Mouse (Mus musculus): ENCODE results near the gene Ssu2. TPM values are rescaled to one million over a fixed set of nuclear protein-coding genes. Genes with fewer than 3 reads are reported as not detected.

Gene Ssu2
- 1.3 and 1.8 TPM in 2 replicates for polyA plus RNA-seq (2015; fragmentation: Nextera tagmentation; extraction: Ambion mirVana)

DNA sequence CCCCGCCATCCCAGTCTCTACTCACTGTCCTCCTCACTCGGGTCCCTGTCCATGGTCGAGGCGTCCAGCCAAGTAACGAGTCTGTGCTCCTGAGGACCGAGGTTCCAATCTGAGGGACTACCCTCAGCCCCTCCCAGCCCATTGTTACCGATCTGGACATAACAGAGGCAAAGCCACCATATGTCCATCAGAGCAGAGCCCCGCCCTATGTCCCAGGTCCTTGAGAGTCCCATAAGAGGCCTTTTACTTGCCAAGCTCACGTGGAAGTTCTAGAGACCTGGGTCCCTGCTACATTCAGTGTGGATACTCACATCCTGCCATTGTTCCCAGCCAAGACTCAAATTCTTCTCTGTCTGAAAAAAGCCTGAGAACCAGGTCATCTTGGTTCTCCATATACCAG is at the start of gene Ssu2:
Gene Ssu2, minus strand, starts transcription at position 77 of the 400 bp plus-strand sequence.
- no peaks in the 10 kb centered on the region for H3K36me3 ChIP-seq
- H3K4me1 ChIP-seq, result peaks cover 3% of the 10 kb centered on the region; the same call in 1 of the 2 replicates
- no peak within 1 kb of the TSS for H3K4me2 ChIP-seq (replicated peaks)
- no peaks in the 10 kb centered on the region for H3K9me3 ChIP-seq (replicated peaks)
- H3K27ac ChIP-seq (replicated peaks), result no peak within 1 kb of the TSS
- WGBS, result 82% methylated on average over 9 of the region's 9 CpGs
- H3K27me3 ChIP-seq, result no peaks in the 10 kb centered on the region
- H3K4me3 ChIP-seq (replicated peaks), result no peak within 1 kb of the TSS
- ATAC-seq (ENCODE audit: insufficient number of reproducible peaks, low FRiP score, low TSS enrichment, low read depth), result no peak
- H3K9ac ChIP-seq, result no peak within 1 kb of the TSS

DNA sequence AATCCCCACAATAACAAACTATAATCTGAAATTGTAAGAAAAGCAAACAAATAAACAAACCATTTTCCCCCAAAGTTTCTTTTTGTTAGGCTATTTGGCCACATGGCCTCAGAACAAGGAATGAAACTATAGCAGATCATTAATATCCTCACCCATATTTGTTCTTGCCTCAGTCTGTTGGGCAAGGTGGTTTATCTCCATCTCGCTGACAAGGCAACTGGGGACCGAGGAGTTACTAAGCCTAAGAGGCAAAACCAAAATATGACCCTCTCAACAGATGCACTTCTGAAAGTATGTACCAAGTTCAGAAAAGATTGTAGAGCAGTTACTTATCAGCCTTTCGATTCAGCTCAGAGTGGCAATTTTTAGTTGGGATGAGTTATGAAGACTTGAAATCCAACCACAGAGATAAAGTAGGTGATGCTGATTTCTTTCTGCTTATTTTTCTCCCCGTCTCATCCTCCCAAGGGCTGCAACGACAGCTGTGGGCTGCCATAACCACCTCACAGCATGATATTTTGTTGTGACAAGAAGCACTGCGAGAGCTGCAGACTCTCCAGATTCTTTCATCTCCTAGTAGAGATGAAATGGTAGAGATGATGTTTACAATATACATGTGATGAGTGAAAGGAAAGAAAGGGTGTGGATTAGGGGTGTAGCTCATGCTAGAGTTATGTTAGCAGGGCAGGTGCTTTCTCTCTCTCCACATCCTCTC is 38.4 kb upstream of the Ssu2 start:
- 70% methylated on average over 6 of the region's 6 CpGs for WGBS
- Histone ChIP-seq H3K4me2 (replicated peaks) (no peak overlapping the region), H3K27me3 (no peaks in the 10 kb centered on the region), H3K4me3 (replicated peaks) (no peak overlapping the region), H3K9ac (no peak overlapping the region), H3K36me3 (no peaks in the 10 kb centered on the region), H3K4me1 (no peaks in the 10 kb centered on the region), H3K9me3 (replicated peaks) (no peaks in the 10 kb centered on the region), H3K27ac (replicated peaks) (no peak overlapping the region)
- ATAC-seq (ENCODE audit: insufficient number of reproducible peaks, low FRiP score, low TSS enrichment, low read depth), result no peak

DNA sequence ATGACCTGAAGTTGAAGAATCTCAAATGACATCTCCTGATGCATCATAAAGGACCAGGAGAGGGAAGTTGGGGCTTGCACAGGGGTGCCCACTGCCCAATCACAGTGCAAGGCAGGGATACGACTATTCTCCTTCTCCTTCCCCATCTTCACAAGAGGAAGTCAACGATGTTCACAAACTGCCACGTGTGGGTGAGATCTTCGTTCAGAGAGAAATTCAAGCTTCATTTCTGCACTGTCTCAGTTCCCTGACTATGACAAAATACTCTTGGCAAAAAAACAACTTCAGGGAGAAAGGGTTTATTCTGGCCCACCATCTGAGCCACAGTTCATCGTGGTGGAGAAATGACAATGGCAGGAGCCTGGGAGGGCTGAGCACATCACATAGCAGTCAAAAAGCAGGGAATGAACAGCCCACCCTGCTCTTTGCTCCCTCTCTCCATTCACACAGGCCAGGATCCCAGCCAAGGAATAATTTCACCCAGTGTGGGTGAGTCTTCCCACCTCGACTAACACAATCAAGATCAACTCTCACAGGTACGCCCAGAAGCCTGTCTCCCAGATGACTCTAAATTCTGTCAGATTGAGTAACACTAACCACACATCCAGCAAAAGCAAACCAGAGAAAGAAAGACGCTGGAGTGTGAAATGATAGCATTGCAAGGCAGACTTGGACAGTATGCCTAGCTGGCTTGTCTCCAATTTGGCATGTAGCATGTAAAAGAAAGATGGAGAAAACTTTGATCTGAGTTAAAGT is 36.1 kb upstream of the Ssu2 start:
- ATAC-seq (ENCODE audit: insufficient number of reproducible peaks, low FRiP score, low TSS enrichment, low read depth), result no peak
- Histone ChIP-seq H3K9me3 (replicated peaks) (no peaks in the 10 kb centered on the region), H3K27me3 (no peaks in the 10 kb centered on the region), H3K27ac (replicated peaks) (no peak overlapping the region), H3K4me1 (no peaks in the 10 kb centered on the region), H3K9ac (no peak overlapping the region), H3K36me3 (no peaks in the 10 kb centered on the region), H3K4me3 (replicated peaks) (no peak overlapping the region), H3K4me2 (replicated peaks) (no peak overlapping the region)
- WGBS, result 63% methylated on average over 8 of the region's 8 CpGs

DNA sequence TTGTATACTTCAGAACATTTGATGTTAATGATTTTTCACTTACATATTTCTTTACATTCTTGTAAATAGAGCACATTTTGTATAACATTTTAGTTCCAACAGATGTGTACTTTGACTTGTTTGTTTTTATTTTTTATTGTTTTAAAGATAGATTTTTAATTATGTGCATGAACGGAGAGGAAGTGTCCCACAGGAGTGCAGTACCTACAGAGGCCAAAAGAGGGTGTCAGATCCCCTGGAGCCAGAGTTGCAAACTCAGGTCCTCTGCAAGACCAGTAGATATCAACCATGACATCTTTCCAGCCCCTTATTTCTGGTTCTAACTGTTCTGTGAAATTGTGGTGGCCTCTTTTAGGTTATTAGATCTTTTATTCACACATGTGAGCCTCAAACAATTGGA is 33.1 kb upstream of the Ssu2 start:
- Histone ChIP-seq H3K4me3 (replicated peaks) (no peak overlapping the region), H3K36me3 (no peaks in the 10 kb centered on the region), H3K27me3 (no peaks in the 10 kb centered on the region), H3K9ac (no peak overlapping the region), H3K27ac (replicated peaks) (no peak overlapping the region), H3K4me1 (no peaks in the 10 kb centered on the region), H3K9me3 (replicated peaks) (no peaks in the 10 kb centered on the region), H3K4me2 (replicated peaks) (no peak overlapping the region)
- WGBS, result 91% methylated on average over 1 of the region's 1 CpGs
- no peak for ATAC-seq (ENCODE audit: insufficient number of reproducible peaks, low FRiP score, low TSS enrichment, low read depth)

DNA sequence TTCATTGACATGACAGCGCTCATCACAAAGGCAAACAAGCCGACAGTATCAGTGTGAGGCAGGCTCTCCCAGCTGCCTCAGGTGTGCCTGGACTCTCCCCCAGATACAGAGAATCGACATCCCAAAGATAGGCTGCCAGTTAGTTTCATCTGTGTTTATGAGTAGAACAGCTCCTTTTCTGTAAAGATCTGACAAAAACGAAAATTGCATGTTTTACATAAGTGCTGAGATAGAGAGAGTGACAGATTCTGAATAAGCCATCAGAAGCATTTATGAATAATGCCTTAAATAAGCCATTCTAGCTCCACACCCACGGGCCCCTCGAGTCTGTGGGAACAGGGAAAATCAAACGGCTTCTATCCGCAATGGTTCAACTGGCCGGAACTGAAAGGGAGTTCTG is 31.5 kb upstream of the Ssu2 start:
- H3K4me3 ChIP-seq (replicated peaks), result no peak overlapping the region
- 72% methylated on average over 9 of the region's 9 CpGs for WGBS
- H3K36me3 ChIP-seq, result no peaks in the 10 kb centered on the region
- H3K27me3 ChIP-seq, result no peaks in the 10 kb centered on the region
- H3K4me2 ChIP-seq (replicated peaks), result no peak overlapping the region
- no peak overlapping the region for H3K27ac ChIP-seq (replicated peaks)
- H3K9me3 ChIP-seq (replicated peaks), result no peaks in the 10 kb centered on the region
- no peaks in the 10 kb centered on the region for H3K4me1 ChIP-seq
- ATAC-seq (ENCODE audit: insufficient number of reproducible peaks, low FRiP score, low TSS enrichment, low read depth), result no peak
- no peak overlapping the region for H3K9ac ChIP-seq

DNA sequence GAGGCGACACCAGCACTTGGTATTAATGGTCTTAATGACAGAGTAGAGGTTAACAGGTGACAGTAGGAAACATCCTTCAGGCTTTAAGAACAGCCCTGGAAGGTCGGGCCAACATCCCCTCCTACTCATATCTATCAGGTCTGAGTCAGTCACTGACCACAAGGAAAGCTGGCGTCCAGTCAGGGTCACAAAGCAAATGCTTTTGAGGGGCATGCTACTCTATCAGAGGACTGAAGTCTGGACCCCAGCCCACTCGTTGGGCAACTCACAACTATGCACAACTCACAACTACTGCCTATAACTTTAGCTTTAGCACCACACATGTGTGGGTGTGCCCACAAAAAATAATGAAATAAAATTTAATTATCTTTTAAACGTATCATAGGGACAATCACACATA is 16.3 kb upstream of the Ssu2 start:
- no peak overlapping the region for H3K4me2 ChIP-seq (replicated peaks)
- WGBS, result 74% methylated on average over 5 of the region's 5 CpGs
- no peak for ATAC-seq (ENCODE audit: insufficient number of reproducible peaks, low FRiP score, low TSS enrichment, low read depth)
- no peak overlapping the region for H3K27ac ChIP-seq (replicated peaks)
- H3K4me3 ChIP-seq (replicated peaks), result no peak overlapping the region
- H3K27me3 ChIP-seq, result no peaks in the 10 kb centered on the region
- H3K9ac ChIP-seq, result no peak overlapping the region
- no peaks in the 10 kb centered on the region for H3K36me3 ChIP-seq
- H3K4me1 ChIP-seq, result no peaks in the 10 kb centered on the region
- no peaks in the 10 kb centered on the region for H3K9me3 ChIP-seq (replicated peaks)

DNA sequence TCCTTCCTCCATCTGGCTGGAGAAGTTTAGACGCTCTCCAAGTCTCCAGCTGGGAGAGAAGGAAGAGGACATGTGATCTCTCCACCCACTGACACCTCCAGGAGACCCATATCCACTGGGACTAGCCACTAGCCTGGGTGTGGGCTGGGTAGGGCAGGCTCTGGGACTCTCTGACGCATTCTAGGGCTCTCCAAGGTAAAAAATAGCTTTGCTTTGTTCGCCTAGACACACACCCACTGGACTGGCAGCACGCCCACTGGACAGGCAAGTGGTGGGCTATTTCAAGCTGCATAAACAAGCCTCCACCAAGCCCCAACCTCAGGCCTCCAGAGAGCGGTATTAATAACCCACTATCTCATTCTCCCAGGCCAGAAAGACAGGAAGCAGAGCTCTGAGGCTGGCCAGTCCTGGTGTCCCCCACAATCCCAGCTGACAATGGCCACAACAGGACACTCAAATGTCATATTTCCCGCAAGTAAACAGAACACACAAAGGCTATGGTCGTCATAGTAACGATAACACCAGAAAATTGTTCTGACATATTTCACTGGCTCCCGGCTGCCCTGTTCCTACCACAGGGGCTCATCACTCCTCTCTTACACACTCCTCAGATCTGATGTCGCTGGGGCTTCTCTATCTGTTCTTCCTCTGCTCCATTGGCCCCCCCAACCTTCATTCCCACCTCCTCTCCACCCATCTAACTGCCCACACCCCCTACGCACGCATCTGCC is 14.3 kb upstream of the Ssu2 start:
- no peaks in the 10 kb centered on the region for H3K4me1 ChIP-seq
- peak; percentile 84 for ATAC-seq (ENCODE audit: insufficient number of reproducible peaks, low FRiP score, low TSS enrichment, low read depth)
- H3K27me3 ChIP-seq, result no peaks in the 10 kb centered on the region
- H3K4me2 ChIP-seq (replicated peaks), result no peak overlapping the region
- no peaks in the 10 kb centered on the region for H3K9me3 ChIP-seq (replicated peaks)
- H3K4me3 ChIP-seq (replicated peaks), result no peak overlapping the region
- WGBS, result 62% methylated on average over 12 of the region's 12 CpGs
- H3K27ac ChIP-seq (replicated peaks), result peak overlapping the region; percentile 2
- no peak overlapping the region for H3K9ac ChIP-seq
- no peaks in the 10 kb centered on the region for H3K36me3 ChIP-seq

DNA sequence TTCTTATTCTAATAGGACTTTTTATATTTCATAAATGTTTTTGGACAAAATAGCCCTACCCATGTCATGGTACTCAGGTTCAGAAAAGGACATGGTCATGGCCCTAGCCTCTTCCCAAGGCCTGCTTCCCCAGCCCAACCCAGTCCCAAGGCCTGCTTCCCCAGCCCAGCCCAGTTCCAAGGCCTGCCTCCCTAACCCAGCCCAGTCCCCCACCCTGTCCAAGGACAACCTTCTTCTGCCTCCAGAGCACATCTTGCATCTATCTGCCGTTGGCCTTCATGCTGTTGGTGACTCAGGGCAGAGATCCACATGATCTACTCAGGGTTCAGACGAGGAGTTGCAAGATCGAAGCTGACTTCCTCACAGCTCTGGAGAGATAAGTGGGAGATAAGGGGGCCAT is 9.5 kb upstream of the Ssu2 start:
- no peak for ATAC-seq (ENCODE audit: insufficient number of reproducible peaks, low FRiP score, low TSS enrichment, low read depth)

DNA sequence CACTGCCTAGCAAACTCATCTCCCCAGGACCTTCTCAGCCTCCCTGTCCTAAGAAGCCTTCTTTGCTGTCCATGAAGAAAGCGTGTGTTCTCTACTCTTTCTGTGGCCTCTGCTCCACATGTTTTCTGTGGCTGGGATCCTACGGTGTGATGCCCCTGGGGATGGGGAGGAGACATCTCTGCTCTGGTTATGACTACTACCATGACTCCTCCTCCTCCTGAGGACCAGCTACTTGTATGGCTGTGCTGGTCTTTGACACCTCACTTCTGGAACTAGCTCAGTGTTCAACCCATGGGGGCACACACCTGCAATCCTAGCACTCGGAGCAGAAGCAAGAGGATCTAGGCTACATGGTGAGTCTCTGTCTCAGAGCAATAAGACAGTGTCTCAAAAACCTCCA is 8.5 kb upstream of the Ssu2 start:
- WGBS, result 79% methylated on average over 3 of the region's 3 CpGs
- Histone ChIP-seq H3K4me2 (replicated peaks) (no peak overlapping the region), H3K9me3 (replicated peaks) (no peaks in the 10 kb centered on the region), H3K4me3 (replicated peaks) (no peak overlapping the region), H3K4me1 (no peaks in the 10 kb centered on the region), H3K27me3 (no peaks in the 10 kb centered on the region), H3K36me3 (no peaks in the 10 kb centered on the region), H3K27ac (replicated peaks) (no peak overlapping the region), H3K9ac (no peak overlapping the region)
- no peak for ATAC-seq (ENCODE audit: insufficient number of reproducible peaks, low FRiP score, low TSS enrichment, low read depth)

More for the DNA sequence above, 9.5 kb upstream of the Ssu2 start:
- WGBS, result 85% methylated on average over 3 of the region's 3 CpGs
- Histone ChIP-seq H3K4me2 (replicated peaks) (no peak overlapping the region), H3K4me3 (replicated peaks) (no peak overlapping the region), H3K4me1 (no peaks in the 10 kb centered on the region), H3K36me3 (no peaks in the 10 kb centered on the region), H3K9me3 (replicated peaks) (no peaks in the 10 kb centered on the region), H3K27me3 (no peaks in the 10 kb centered on the region), H3K27ac (replicated peaks) (no peak overlapping the region), H3K9ac (no peak overlapping the region)

DNA sequence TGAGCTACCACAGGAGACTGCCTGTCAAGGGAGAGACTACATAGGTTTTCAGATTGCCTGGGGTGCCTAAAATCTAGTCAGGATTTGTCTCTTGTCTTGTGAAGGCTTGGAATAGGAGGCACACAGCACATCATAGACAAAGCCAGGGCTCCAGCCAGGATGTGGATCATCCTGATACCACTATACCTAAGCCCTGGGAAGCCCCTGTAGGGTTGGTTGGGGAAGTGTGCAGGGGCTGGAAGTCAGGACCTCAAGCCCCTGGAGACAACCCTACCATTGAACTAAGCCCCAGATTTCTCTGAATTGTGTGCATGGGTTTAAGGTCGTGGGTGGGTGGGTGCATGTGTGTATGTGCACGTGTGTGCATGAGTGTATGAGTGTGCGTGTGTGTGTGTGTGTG is 562 bp upstream of the Ssu2 start:
- H3K36me3 ChIP-seq, result no peaks in the 10 kb centered on the region
- ATAC-seq (ENCODE audit: insufficient number of reproducible peaks, low FRiP score, low TSS enrichment, low read depth), result no peak
- no peak overlapping the region for H3K9ac ChIP-seq
- no peak overlapping the region for H3K27ac ChIP-seq (replicated peaks)
- no peaks in the 10 kb centered on the region for H3K9me3 ChIP-seq (replicated peaks)
- H3K4me1 ChIP-seq, result no peaks in the 10 kb centered on the region
- 79% methylated on average over 3 of the region's 3 CpGs for WGBS
- H3K27me3 ChIP-seq, result no peaks in the 10 kb centered on the region
- H3K4me3 ChIP-seq (replicated peaks), result no peak overlapping the region
- no peak overlapping the region for H3K4me2 ChIP-seq (replicated peaks)

DNA sequence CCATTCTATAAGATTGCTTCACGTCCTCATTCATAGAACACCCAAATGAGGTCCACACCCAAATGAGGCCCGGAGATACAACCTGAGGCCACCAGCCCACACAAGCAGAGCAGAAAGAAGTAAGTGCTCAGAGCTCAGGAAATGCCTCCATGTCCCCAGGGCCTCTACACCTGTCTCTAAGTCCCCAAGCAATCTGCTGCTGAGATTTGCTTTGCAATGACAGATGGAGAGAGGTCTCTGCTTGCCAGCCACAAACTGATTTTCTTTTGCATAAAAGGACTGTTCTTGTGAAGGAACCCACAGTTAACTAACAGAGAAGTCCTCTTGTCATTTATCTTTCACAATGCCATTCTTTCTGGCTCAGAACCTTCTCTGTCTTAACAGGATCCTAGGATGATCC is 1.6 kb downstream of the Ssu2 start:
- Histone ChIP-seq H3K9ac (no peak overlapping the region), H3K4me1 (peaks cover 4% of the 10 kb centered on the region; the same call in 1 of the 2 replicates), H3K4me2 (replicated peaks) (no peak overlapping the region), H3K27ac (replicated peaks) (no peak overlapping the region), H3K4me3 (replicated peaks) (no peak overlapping the region), H3K27me3 (no peaks in the 10 kb centered on the region), H3K9me3 (replicated peaks) (no peaks in the 10 kb centered on the region), H3K36me3 (no peaks in the 10 kb centered on the region)
- WGBS, result 63% methylated on average over 2 of the region's 2 CpGs
- ATAC-seq (ENCODE audit: insufficient number of reproducible peaks, low FRiP score, low TSS enrichment, low read depth), result no peak

Data from embryonic facial prominence, embryonic 15.5 days (tissue).